Mouse (Mus musculus) heart, embryonic 11.5 days (tissue): ENCODE results near the gene Gm17087. TPM values are rescaled to one million over a fixed set of nuclear protein-coding genes. Genes with fewer than 3 reads are reported as not detected.

Experiments used
- ATAC-seq: fragments of 200-750 bp; cut with Nextera tagmentation; replicated peaks from 2 replicates; pipeline ENCODE4 v1.8.0; 2017; ENCODE audit warnings: moderate library complexity; ENCODE audit not compliant: insufficient number of reproducible peaks, low FRiP score, low TSS enrichment
- H3K27ac ChIP-seq: fragments of 300-500 bp; sonication (generic); 2 replicates; pipeline ENCODE4 v1.5.1; 2014; ENCODE audit warnings: mild to moderate bottlenecking, low read depth, low read length
- H3K27me3 ChIP-seq: fragments of 300-500 bp; sonication (generic); 2 replicates; pipeline ENCODE4 v1.6.1; 2014; ENCODE audit warnings: mild to moderate bottlenecking, low read length, mixed read lengths; ENCODE audit not compliant: control insufficient read depth, insufficient read depth
- H3K36me3 ChIP-seq: fragments of 300-500 bp; sonication (generic); 2 replicates; pipeline ENCODE4 v1.6.1; 2014; ENCODE audit warnings: mild to moderate bottlenecking, low read length, moderate library complexity, mixed read lengths; ENCODE audit not compliant: control insufficient read depth, insufficient read depth
- H3K4me1 ChIP-seq: fragments of 300-500 bp; sonication (generic); 2 replicates; pipeline ENCODE4 v1.6.1; 2014; ENCODE audit warnings: low read length; ENCODE audit not compliant: control insufficient read depth, insufficient read depth
- H3K4me2 ChIP-seq: fragments of 300-500 bp; sonication (generic); 2 replicates; pipeline ENCODE4 v1.6.1; 2014; ENCODE audit warnings: mild to moderate bottlenecking, moderate library complexity
- H3K4me3 ChIP-seq: fragments of 300-500 bp; sonication (generic); 2 replicates; pipeline ENCODE4 v1.5.1; 2014; ENCODE audit warnings: low read depth, low read length
- H3K9ac ChIP-seq: fragments of 300-500 bp; sonication (generic); 2 replicates; pipeline ENCODE4 v1.6.1; 2014; ENCODE audit warnings: mild to moderate bottlenecking, low read depth, low read length, moderate library complexity
- H3K9me3 ChIP-seq: fragments of 300-500 bp; sonication (generic); replicated peaks from 2 replicates; pipeline ENCODE4 v1.6.1; 2016; ENCODE audit warnings: low read length; ENCODE audit not compliant: control insufficient read depth
- WGBS: fragments of 180-500 bp; shearing (Covaris S2); extraction: QIAGEN DNeasy Blood & Tissue Kit; methylation state at CpG from one replicate; pipeline ENCODE4 v1.1.7; 2014; ENCODE audit not compliant: insufficient replicate concordance; 5-methylcytosine and 5-hydroxymethylcytosine counted together
- polyA plus RNA-seq: library from polyadenylated mRNA; unstranded; fragments of >200 nt; fragmentation: Nextera tagmentation; extraction: Ambion mirVana; gene quantifications from 2 replicates; pipeline ENCODE4 v1.2.1, GENCODE M21; 2014

Gene Gm17087
- polyA plus RNA-seq, 1 experiment from 2014 or later: not detected

- H3K9ac ChIP-seq: no peak overlapping the region
- H3K36me3 ChIP-seq: no peaks in the 10 kb centered on the region
- H3K27me3 ChIP-seq: no peaks in the 10 kb centered on the region
- no peak overlapping the region for H3K4me3 ChIP-seq
- ATAC-seq: no peak
- no peaks in the 10 kb centered on the region for H3K4me1 ChIP-seq
- no peak overlapping the region for H3K27ac ChIP-seq
- no peak overlapping the region for H3K4me2 ChIP-seq
- no peaks in the 10 kb centered on the region for H3K9me3 ChIP-seq
- 77% methylated on average over 8 of the region's 8 CpGs for WGBS
Observed at GRCm38 (mm10) chr17:8581579-8581978, 14.8 kb upstream of the Gm17087 start.

- 66% methylated on average over 3 of the region's 3 CpGs for WGBS
- Histone ChIP-seq H3K36me3 (no peaks in the 10 kb centered on the region), H3K4me2 (no peak overlapping the region), H3K4me1 (no peaks in the 10 kb centered on the region), H3K9me3 (no peaks in the 10 kb centered on the region), H3K9ac (no peak overlapping the region), H3K27ac (no peak overlapping the region), H3K27me3 (no peaks in the 10 kb centered on the region), H3K4me3 (no peak overlapping the region)
- no peak for ATAC-seq
Observed at GRCm38 (mm10) chr17:8580360-8580759, 13.6 kb upstream of the Gm17087 start.

- Histone ChIP-seq H3K4me1 (no peaks in the 10 kb centered on the region), H3K9ac (no peak overlapping the region), H3K36me3 (no peaks in the 10 kb centered on the region), H3K27ac (no peak overlapping the region), H3K27me3 (no peaks in the 10 kb centered on the region), H3K9me3 (no peaks in the 10 kb centered on the region), H3K4me3 (no peak overlapping the region), H3K4me2 (no peak overlapping the region)
- 62% methylated on average over 8 of the region's 8 CpGs for WGBS
- no peak for ATAC-seq
Observed at GRCm38 (mm10) chr17:8573542-8574260, 7.0 kb upstream of the Gm17087 start.

GRCm38 (mm10) chr17:8562886-8563280 lies 3.9 kb downstream of the Gm17087 start:
- WGBS: 55% methylated on average over 1 of the region's 1 CpGs
- no peak overlapping the region for H3K27ac ChIP-seq
- no peak for ATAC-seq
- H3K27me3 ChIP-seq: 0 out of 2 replicates have a peak, but pooled peaks cover 2% of the 10 kb centered on the region
- no peaks in the 10 kb centered on the region for H3K4me1 ChIP-seq
- H3K36me3 ChIP-seq: no peaks in the 10 kb centered on the region
- H3K9ac ChIP-seq: no peak overlapping the region
- H3K9me3 ChIP-seq: no peaks in the 10 kb centered on the region
- no peak overlapping the region for H3K4me3 ChIP-seq
- no peak overlapping the region for H3K4me2 ChIP-seq

- Histone ChIP-seq H3K36me3 (no peaks in the 10 kb centered on the region), H3K4me3 (no peak overlapping the region), H3K4me2 (no peak overlapping the region), H3K27me3 (0 out of 2 replicates have a peak, but pooled peaks cover 2% of the 10 kb centered on the region), H3K9ac (no peak overlapping the region), H3K9me3 (no peaks in the 10 kb centered on the region), H3K27ac (no peak overlapping the region), H3K4me1 (no peaks in the 10 kb centered on the region)
- no peak for ATAC-seq
- 69% methylated on average over 14 of the region's 14 CpGs for WGBS
Observed at GRCm38 (mm10) chr17:8562101-8562885, 4.5 kb downstream of the Gm17087 start.

GRCm38 (mm10) chr17:8557926-8558325 lies 8.8 kb downstream of the Gm17087 start:
- Histone ChIP-seq H3K4me2 (no peak overlapping the region), H3K4me1 (peaks cover 6% of the 10 kb centered on the region; the same call in 1 of the 2 replicates), H3K27me3 (0 out of 2 replicates have a peak, but pooled peaks cover 2% of the 10 kb centered on the region), H3K9me3 (no peaks in the 10 kb centered on the region), H3K4me3 (no peak overlapping the region), H3K36me3 (no peaks in the 10 kb centered on the region), H3K9ac (no peak overlapping the region), H3K27ac (no peak overlapping the region)
- no peak for ATAC-seq
- 63% methylated on average over 8 of the region's 8 CpGs for WGBS

GRCm38 (mm10) chr17:8556223-8556622 lies 10.5 kb downstream of the Gm17087 start:
- Histone ChIP-seq H3K9ac (no peak overlapping the region), H3K9me3 (no peaks in the 10 kb centered on the region), H3K27me3 (peaks cover 2% of the 10 kb centered on the region), H3K27ac (0 out of 2 replicates have a peak overlapping the region, but pooled peaks have one; percentile 42), H3K4me3 (no peak overlapping the region), H3K36me3 (no peaks in the 10 kb centered on the region), H3K4me2 (peak overlapping the region; percentile 4), H3K4me1 (peaks cover 10% of the 10 kb centered on the region; the same call in 1 of the 2 replicates)
- ATAC-seq: no peak
- 35% methylated on average over 6 of the region's 6 CpGs for WGBS

- WGBS: 61% methylated on average over 9 of the region's 9 CpGs
Observed at GRCm38 (mm10) chr17:8555785-8556184, 11.0 kb downstream of the Gm17087 start.

More at GRCm38 (mm10) chr17:8555785-8556184, 11.0 kb downstream of the Gm17087 start:
- Histone ChIP-seq H3K9me3 (no peaks in the 10 kb centered on the region), H3K27me3 (peaks cover 2% of the 10 kb centered on the region), H3K9ac (no peak overlapping the region), H3K4me1 (peaks cover 10% of the 10 kb centered on the region; the same call in 1 of the 2 replicates), H3K4me2 (peak overlapping the region; percentile 4), H3K4me3 (no peak overlapping the region), H3K27ac (0 out of 2 replicates have a peak overlapping the region, but pooled peaks have one; percentile 42), H3K36me3 (no peaks in the 10 kb centered on the region)
- no peak for ATAC-seq
